Mouse (Mus musculus) small intestine, adult 2 months (tissue): ENCODE measurements around the gene Spdye4b.

Experiments
- CTCF ChIP-seq: fragments of 200-500 bp; IDR thresholded peaks from 2 replicates; pipeline ENCODE4 v1.5.1; 2012; ENCODE audit warnings: low read depth, mild to moderate bottlenecking, control low read depth, inconsistent platforms, low read length, moderate library complexity, mixed read lengths; ENCODE audit not compliant: insufficient replicate concordance, insufficient read length; ENCODE audit errors: extremely low read depth
- POLR2A ChIP-seq: fragments of 200-500 bp; IDR thresholded peaks from 2 replicates; pipeline ENCODE4 v1.6.1; 2012; ENCODE audit warnings: low read depth, mild to moderate bottlenecking, control low read depth, inconsistent platforms, low read length, moderate library complexity

GRCm38 (mm10) chr5:143132935-143133514, 47.8 kb upstream of the Spdye4b start:
- TF ChIP-seq POLR2A (no peak), CTCF (no peak)
